Mouse (Mus musculus): ENCODE data around the gene Abl1.

Abl1 gene

DNA sequence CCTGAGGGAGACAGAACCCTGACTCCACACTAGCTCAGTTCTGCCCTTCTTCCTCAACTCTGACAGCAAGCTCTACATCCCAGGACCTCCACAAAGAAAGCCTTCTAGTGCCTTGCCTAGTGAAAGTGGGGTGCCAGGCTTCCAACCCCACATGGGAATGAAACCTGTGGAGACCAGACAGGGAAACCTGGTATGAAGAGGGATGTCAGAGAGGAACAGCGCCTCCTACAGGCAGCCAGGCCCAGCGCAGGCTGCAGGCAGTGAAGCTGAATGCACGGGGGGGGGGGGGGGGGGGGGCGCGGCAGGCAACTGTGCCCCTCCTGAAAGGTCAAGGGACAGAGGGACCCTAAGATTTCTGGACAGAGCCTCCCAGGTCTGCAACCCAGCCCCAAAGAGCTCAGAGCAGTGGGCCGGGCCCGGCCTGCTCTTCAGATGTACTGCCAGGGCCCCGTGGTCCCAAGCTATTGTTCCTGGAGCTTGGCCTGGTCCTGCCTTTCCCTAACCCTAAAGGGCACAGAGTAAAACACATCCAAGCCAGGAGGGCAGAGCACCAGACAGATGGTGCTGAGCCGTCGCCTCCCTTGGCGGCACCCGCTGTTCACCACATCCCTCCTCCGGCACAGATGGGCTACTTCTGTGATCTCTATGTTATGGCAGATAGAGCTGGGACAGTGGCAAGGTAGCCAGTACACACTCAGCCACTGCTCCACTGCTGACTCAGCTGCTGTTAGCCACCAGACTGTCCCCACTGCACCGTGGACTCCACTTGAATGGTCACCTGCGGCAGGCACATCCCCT, 136.0 kb downstream of the Abl1 start:
- DNase-seq (ENCODE audit: low read depth, low spot score), result no peak

GRCm38 (mm10) chr2:31825469-31825911, 137.3 kb downstream of the Abl1 start:
- DNase-seq (ENCODE audit: low read depth, low spot score), result no peak

- no peak for DNase-seq (ENCODE audit: low read depth, low spot score)
These were observed 138.2 kb downstream of the Abl1 start for GRCm38 (mm10) chr2:31826094-31827085.

GRCm38 (mm10) chr2:31827877-31828276, 139.7 kb downstream of the Abl1 start:
- no peak for DNase-seq (ENCODE audit: low read depth, low spot score)

DNA sequence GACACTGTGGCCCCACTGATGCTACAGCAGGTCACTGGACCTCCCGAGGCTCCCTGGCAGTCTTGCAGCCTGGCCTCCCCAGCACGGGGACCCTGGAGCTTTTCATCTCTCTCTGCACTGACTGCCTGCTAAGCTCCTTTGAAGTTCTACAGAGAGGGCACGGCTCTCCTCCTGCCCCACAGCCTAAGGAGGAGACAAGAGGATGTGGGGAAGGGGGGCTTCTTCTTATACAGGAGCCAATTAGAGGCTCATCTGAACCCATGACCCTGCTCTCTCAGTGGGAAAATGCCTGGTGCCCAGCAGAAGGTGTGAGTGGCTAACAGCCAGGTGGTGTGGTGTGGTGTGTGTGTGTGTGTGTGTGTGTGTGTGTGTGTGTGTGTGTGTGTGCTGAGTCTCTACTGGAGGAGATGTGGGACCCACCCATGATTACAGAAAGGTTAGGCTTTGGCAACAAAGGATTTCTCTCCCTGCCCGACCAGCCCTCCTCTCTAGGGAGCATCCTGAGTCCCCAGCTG, 140.2 kb downstream of the Abl1 start:
- DNase-seq (ENCODE audit: low read depth, low spot score), result no peak

DNA sequence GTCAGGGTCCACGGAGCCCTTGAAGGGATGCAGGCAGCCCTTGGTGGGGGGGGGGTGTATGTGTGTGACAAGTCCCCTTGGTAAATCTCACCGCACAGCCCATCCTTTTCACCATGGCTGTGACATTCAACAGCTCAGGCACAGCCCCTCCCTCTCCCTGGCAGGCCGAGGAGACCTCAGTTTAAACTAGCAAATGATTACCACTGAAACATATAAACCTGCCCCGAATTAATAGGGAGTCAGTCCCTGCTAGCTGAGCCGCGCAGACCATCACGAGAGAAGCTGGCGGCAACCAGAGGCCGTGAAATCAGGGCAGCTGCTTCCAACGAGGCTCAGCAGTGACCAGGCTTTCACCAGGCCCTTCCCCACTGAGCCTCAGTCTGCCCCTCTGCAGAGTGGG, 147.9 kb downstream of the Abl1 start:
- no peak for DNase-seq (ENCODE audit: low read depth, low spot score)

DNA sequence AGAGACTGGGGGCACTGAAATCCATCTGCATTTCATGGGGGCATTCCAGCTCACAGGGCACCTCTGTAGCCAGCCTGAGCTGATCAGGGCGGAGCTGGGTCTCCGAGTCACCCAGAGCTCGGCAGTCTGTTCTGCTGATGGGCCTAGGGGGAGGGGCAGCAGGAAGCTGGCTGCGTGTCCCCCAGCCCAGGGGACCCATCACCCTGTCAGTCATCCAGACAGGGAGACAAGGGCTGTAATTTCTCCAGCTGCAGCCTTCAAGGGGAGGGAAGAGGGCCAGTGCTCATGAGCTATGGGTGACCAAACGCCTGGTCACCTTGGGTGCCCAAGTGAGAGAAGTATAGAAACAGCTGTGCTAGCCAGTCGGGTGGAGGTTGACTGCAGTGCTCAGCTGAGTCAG, 148.8 kb downstream of the Abl1 start:
- no peak for DNase-seq (ENCODE audit: low read depth, low spot score)

DNA sequence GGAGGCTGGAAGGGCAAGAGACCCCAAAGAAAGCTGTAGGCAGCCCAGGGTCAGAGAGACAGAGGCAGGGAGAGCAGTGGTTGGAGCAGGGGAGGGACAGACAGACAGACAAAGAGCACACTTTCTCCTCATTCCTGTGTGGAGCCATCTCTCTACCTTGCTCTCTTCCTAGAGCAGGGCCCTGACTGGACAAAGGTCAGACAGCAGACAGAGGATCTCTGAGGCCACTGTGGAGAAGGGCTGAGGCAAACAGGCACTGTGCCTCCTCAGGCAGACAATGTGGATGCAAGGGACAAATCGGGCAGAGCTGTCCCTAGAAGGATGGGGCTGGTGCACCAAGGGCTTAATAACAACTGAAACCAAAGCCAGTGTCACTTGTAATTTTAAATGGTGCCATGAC, 150.7 kb downstream of the Abl1 start:
- no peak for DNase-seq (ENCODE audit: low read depth, low spot score)

DNA sequence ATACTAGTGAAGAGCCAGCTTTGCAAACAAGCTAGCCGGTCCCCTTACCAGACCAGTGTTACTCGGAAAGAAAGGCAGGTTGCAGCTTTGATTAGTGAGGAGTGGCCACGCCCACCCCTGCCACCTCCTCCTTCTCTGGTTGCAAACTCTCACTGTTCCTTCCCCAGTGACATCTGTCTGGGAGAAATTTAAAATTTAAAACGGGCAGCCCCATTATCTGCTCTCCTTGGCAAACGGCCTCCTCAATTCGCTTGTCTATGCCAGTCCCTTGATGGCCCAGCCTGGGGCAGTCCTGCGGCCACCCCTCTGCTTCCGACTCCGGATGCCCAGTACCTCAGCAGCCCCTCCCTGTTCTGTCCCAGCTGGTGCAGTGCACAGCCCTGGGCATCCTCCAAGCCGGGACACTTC, 156.6 kb downstream of the Abl1 start:
- DNase-seq (ENCODE audit: low read depth, low spot score), result no peak

DNA sequence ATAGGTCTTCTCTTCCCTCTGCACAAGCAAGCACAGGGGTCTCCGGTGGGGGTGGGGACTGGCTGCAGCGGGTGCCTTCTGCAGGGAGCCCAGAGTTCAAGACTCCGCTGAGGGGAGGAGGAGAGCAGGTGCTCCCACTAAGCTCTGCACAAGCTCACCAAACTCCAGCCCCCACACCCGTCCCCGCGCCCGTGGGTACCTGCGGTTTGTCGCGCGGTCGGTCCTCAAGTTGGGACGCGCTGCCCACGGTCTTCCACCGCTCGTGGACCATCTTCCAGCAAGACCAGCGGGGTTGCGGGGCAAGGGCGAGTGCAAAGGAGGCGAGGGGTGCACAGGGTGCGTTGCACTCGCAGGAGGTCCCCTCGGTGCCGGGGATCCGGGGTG, 157.3 kb downstream of the Abl1 start:
- no peak for DNase-seq (ENCODE audit: low read depth, low spot score)

DNA sequence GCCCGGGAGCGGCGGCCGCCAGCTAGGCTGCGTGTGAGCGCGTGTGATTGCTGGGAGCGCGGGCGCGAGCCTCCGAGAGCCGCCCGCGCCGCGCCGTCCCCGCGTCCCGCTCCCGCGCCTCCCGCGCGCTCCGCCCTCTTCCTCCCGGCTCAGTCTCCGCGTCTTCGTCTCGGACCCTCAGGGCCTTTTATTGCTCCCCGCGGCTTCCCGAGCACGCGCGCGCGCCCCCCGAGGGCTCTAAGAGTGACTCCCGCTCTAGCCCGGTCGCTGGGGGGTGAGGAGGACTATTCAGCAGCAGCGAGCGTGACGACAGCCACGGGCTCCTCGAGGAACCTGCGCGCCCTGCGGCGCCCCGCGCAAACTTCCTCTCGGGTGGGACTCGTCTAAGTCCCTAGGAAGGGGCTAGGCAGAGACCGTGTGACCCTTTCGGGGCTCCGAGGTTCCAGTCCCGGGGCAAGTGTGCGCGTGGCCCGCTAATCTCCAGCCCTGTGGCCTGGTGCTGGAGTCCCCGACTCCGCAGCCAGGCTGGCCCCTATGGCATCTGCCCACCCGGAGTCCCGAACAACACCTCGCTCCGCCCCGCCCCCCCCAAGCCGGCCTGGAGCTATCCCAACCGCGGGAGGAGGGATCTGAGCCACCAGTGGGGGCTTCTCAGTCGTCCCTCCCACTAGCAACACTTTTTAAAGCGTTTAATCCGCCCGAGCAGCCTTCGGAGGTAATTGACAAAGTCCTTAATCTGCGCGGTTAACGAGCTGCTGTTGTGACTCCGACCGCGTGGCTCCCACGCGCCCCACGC, 157.9 kb downstream of the Abl1 start, which contains the start of gene Fibcd1:
Gene Fibcd1, minus strand, starts transcription at position 110 of the 796 bp plus-strand sequence.
- DNase-seq (ENCODE audit: low read depth, low spot score), result no peak

- no peak for DNase-seq (ENCODE audit: low read depth, low spot score)
These were observed 158.8 kb downstream of the Abl1 start for GRCm38 (mm10) chr2:31846692-31847660.

DNA sequence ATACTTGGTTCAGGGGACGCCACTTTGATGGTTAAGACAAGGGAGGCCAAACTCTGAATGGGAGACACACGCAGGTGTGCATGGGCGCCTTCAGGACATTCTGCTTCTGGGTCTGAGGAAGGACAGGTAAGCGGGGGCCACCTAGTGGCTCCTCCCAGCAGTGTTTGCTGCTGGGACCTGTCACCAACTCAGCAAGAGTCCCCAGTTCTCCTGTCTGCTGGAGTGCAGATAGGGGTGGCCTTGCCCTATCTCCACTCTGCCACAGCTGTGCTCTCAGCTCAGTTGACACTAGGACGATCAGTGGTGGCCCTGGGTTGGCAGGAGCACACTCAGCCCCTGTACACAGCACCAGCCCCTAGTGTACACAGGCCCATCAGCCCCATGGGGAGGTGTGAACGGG, 159.7 kb downstream of the Abl1 start:
- DNase-seq (ENCODE audit: low read depth, low spot score), result no peak

GRCm38 (mm10) chr2:31850141-31850540, 162.0 kb downstream of the Abl1 start:
- DNase-seq (ENCODE audit: low read depth, low spot score), result no peak

All from forelimb bud, embryonic 11.5 days (tissue).